Mouse (Mus musculus): ENCODE results near the gene Vdac2.

GRCm38 (mm10) chr14:21806631-21807160 lies 18.3 kb upstream of the Vdac2 start:
- no peak for TF ChIP-seq POLR2A (IDR thresholded peaks at IDR 0.05; ENCODE audit: extremely low read depth, insufficient read depth, low read length)
- no peak for TF ChIP-seq CTCF (IDR thresholded peaks at IDR 0.05; ENCODE audit: extremely low read depth, insufficient read depth, low read length)
